Mouse (Mus musculus) megakaryocyte, embryonic 14.5 days (primary cell): ENCODE data around the gene Nxpe3.

Experiments used
- FLI1 ChIP-seq: IDR thresholded peaks from 2 replicates; pipeline ENCODE4 v1.6.1; 2012; ENCODE audit warnings: low read length, inconsistent platforms, mixed read lengths
- GATA1 ChIP-seq: IDR thresholded peaks from 3 replicates; pipeline ENCODE4 v1.6.1; 2012; ENCODE audit warnings: mixed read lengths, low read length, inconsistent platforms, borderline replicate concordance

GRCm38 (mm10) chr16:55914716-55915115 is 19.6 kb upstream of the Nxpe3 start:
- TF ChIP-seq GATA1 (no peak), FLI1 (no peak)
